Mouse (Mus musculus) embryo, embryonic 9.5 days (tissue): ENCODE results near the gene Pla1a.
A peak's percentile ranks its signal among the peaks of the same experiment; 100 is the strongest.

Experiments used
- DNase-seq: peaks from one replicate; pipeline ENCODE4 v3.0.0-alpha.2; 2017; ENCODE audit errors: extremely low spot score

The Pla1a gene

GRCm38 (mm10) chr16:38434295-38434795 is 1.4 kb upstream of the Pla1a start:
- DNase-seq, result no peak

DNA sequence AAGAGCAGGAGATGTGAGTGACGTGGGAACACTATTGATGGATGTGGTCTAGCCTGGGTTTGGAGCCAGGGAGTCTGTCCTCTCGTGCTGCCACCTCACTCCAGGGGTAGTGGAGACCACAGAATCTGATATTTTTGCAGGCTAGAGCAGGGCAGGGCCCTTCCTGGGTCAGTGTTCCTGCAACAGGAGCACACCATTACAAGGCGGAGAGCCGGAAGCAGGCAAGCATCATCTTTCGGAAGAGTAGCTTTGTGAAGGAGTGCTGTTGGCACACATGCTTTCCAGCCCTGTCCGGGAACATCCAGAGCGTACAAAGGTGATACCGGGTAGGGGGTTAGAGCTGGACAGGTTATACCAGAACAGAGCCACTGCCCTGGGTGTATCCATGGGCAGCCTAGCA is 569 bp upstream of the Pla1a start:
- DNase-seq, result no peak

GRCm38 (mm10) chr16:38431446-38432185 is 1.3 kb downstream of the Pla1a start:
- DNase-seq, result no peak

DNA sequence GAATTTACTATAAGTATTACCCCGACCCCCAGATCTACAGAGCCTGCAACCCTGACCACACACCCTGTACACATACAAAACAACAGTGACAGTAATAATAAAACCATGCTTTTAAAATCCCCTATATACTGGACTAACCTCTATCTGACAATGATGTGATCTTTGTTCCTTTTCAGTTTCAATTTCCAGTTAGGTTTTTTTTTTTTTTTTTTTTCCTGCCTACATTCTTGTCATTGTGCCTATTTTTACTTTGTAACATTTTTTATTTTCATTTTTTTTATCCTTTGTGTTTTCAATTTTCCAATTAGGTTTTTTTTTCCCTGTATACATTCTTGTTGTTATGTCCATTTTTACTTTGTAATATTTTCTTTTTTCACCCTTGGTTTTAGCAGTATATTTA is 7.1 kb downstream of the Pla1a start:
- DNase-seq, result no peak

- no peak for DNase-seq
Observed at GRCm38 (mm10) chr16:38425374-38425773, 7.6 kb downstream of the Pla1a start.

DNA sequence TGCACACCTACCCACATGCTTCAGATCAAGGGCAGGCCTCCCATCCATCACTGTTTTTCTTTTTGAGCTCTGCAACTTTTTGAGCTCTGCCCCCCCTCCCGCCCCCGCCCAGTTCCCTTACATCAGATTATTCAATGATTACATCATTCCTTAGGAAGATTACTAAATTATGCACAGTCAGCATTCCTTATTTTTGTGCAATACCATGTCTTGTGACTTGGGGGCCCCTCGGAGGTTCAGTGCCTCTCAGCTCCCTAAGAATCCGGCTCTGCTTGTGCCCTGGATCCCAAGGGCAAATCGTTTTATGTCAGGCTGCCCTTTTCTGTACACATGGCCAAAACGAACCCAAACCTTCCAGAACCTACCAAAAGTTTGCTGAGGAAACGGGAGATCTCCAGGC is 18.0 kb downstream of the Pla1a start:
- no peak for DNase-seq

- no peak for DNase-seq
Observed at GRCm38 (mm10) chr16:38408416-38408815, 24.5 kb downstream of the Pla1a start.

GRCm38 (mm10) chr16:38407584-38407983 is 25.4 kb downstream of the Pla1a start:
- no peak for DNase-seq

GRCm38 (mm10) chr16:38406708-38407107 is 26.2 kb downstream of the Pla1a start:
- no peak for DNase-seq

DNA sequence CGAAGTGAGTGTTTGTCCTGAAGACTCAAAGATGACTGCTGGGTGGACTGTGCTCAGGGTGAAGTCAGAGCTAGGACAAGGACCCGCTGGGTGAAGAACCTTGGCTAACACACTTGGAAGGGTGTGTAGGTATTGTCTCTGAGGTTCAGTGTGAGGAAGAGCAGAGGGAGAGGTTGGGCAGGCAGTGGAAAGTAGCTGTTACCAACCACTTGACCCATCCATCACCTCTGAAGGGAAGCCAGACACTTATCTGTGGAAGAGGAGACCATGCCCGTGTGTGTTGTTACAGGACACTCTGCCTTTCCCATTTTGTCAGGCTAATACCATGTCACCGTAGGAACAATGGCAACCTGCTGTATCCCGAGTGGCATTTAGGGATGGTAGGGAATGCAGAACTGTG is 26.7 kb downstream of the Pla1a start:
- no peak for DNase-seq

- no peak for DNase-seq
Observed at GRCm38 (mm10) chr16:38403639-38404038, 29.3 kb downstream of the Pla1a start.

DNA sequence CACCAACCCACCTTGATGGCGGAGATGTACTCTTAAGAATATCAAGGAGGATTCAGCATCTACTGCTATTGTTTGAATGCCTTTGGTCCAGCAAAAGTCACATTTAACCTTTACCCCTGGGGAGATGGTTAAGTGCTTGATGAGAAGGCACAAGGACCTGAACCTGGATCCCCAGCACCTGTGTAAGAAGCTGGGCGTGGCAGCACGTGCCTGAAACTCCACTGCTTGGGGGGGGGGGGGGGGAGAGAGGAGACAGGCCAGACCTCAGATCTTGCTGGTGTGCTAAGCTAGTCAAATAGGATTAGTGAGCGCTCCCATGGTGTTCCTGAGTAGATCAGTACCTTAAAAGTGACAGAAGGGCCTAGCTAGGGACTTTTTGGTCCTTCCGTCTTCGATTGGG is 31.5 kb downstream of the Pla1a start:
- DNase-seq, result no peak

- no peak for DNase-seq
Observed at GRCm38 (mm10) chr16:38400311-38400960, 32.5 kb downstream of the Pla1a start.

DNA sequence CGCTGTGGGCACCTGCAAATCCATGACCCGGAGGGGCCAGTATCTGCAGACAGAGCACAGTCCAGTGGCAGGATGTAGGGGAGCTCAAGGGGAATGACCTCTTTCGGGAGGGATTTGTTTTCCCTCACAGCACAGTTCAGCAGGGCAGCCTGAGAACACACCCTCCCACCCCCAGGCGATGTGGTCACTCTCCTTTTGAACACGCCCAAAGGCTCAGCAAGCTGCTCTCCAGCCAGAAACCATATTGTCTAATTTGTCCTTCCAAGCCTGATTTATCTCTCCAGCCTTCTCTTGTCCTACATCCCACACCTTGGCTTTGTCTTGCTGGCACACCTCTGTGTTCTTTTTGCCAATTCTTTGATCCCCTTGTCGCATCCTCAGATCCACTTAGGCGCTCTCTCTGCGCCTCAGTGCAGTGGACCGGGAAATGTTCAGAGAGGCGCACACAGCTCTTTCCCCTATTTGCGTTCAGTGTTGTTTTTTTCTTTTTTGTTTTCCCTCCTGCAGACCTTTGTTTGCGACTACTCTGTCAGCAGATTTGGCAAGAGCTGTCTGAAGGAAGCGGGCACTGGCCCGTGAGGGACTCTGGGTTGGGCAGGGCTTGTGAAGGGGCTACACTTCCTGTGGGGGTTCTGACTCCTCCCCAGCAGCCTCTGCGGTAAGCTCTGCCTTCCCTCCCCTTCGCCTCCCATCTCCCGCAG is 33.3 kb downstream of the Pla1a start:
- DNase-seq, result peak; percentile 60

- DNase-seq, result no peak
Observed at GRCm38 (mm10) chr16:38399076-38399475, 33.9 kb downstream of the Pla1a start.

- no peak for DNase-seq
Observed at GRCm38 (mm10) chr16:38398266-38398665, 34.7 kb downstream of the Pla1a start.

- DNase-seq, result no peak
Observed at GRCm38 (mm10) chr16:38396155-38396554, 36.8 kb downstream of the Pla1a start.

DNA sequence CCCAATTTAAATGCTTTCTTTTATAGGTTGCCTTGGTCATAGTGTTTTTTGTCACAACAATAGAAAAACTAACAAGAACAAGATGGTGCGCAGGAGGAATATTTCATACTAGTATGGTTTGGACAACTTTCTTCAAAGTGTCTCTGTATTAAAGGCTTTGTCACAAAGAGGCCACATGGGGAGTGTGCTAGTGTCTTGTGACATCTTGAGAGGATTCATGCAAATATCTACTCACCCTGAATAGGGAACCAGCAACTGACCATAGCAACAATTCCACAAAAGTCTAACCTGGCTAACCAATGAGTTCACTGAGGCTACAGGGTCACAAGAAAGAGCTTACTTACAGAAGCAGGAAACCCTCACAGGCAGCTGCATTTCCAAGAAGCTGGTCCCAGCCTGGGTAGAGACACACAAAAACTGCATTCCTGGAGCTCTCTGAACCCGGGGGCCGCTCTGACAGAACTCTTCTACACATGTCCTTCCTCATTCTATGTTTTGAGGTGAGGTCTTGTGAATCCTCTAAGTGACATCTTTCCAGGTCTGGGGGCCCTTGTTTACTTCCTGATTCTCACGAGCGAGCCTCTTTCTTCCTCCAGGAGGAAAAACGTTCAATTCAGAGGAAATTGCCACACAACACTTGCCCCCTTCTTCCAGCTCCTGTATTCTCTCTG is 37.8 kb downstream of the Pla1a start:
- no peak for DNase-seq

- no peak for DNase-seq
Observed at GRCm38 (mm10) chr16:38394191-38394618, 38.7 kb downstream of the Pla1a start.

- DNase-seq, result no peak
Observed at GRCm38 (mm10) chr16:38392126-38392894, 40.6 kb downstream of the Pla1a start.

DNA sequence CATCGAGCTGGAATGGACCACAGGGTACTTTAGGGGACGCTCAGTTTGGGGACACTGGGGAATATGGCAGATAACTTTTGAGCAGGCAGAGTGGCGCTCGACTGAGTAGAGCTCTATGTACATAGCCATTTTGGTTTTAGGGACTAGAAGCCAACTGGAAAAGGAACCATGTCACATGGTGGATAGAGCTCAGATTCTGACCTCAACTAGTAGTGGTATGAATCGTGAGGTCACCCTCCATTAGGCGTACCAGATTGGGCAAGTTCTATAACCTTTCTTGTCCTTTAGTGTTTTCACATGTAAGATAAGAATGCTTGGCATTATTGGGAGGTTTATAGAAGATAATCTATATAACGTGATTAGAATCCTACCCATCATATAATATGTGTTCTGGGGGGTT is 42.6 kb downstream of the Pla1a start:
- no peak for DNase-seq
